Mouse (Mus musculus) megakaryocyte progenitor cell, adult 5-6 weeks (primary cell): ENCODE results near the gene Glis1. TPM values are rescaled to one million over a fixed set of nuclear protein-coding genes. Genes with fewer than 3 reads are reported as not detected.
A peak's percentile ranks its signal among the peaks of the same experiment; 100 is the strongest.

Experiments
- ATAC-seq: replicated peaks from 2 replicates; pipeline ENCODE4 v1.8.0; 2016; ENCODE audit warnings: mild to moderate bottlenecking, moderate TSS enrichment, inconsistent platforms; ENCODE audit not compliant: poor library complexity
- total RNA-seq, 2 experiments: library from RNA; stranded (forward) in 1 of 2; stranded (reverse) in 1 of 2; fragments of 157-497, 149-512 nt in 1 of 2; fragments of 200-1000 nt in 1 of 2; gene quantifications; 2 replicates each; pipeline versions ENCODE4 v1.2.3 to v1.2.4; 2015 to 2017

Glis1 gene
- total RNA-seq (2015) (0.05 TPM in 2 replicates), total RNA-seq (2017) (not detected in 2 replicates)

DNA sequence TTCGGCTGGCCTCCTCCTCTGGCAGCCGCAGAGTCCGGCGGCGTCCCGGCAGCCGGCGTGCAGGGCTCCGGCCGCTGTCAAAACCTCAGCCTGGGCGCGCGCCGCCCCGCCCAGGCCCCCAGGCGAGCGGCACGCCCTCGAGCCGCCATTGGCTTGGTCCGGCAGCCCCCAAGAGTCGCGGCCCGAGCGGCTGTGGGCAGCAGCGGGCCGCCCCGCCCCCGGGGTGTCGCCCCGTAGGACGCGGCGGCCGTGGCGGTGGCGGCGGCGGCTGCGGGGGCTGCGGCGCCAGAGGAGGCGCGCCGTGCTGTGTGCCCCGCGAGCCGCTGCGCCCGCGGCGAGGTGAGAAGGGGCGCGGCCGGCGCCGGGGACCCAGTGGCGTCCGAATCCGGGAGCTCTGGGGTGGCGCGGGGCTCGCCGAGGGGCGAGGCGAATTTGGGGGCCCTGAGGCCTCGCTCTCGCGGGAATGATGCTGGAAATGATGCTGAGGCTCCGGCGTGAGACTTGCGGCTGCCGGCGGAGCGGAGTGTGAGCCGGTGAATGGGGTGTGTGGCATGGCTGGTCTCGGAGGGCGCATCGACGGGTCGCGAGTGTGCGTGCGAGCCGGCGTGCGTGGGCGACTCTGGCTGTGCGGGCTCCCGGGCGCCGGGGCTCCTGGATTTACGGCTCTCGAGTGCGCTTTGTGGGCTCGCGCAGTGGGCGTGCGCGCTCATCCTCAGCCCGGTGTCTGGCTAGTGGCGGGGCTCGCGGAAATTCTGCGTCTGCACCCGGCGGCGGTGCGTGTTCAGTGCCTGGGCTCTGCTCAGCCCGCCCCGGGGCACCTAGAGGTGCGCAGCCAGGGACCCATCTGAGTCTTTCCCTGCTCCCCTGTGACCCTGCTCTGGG, at the start of gene Glis1:
Gene Glis1 (plus strand): TSS at position 236 of the 882 bp plus-strand sequence.
- peak; percentile 73 for ATAC-seq

DNA sequence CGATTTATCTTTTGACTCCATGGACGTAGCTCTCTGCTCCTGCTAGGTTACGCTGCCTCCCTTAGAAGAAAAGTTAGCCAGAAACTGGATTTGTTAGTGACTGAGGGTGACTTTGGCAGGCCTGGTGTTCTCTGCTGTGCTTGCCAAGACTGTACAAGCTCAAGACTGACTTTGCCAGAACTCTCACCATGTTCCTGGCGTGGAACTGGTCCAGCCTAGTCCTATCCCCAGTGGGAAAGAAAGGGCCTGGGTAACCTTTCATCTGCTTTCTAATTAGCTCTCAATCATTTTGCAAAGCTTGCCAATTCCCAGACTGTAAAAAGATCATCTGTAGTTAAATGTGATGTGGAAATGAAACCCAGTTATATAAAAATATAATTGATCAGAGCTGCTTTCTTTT, 47.4 kb upstream of the Glis1 start:
- no peak for ATAC-seq

DNA sequence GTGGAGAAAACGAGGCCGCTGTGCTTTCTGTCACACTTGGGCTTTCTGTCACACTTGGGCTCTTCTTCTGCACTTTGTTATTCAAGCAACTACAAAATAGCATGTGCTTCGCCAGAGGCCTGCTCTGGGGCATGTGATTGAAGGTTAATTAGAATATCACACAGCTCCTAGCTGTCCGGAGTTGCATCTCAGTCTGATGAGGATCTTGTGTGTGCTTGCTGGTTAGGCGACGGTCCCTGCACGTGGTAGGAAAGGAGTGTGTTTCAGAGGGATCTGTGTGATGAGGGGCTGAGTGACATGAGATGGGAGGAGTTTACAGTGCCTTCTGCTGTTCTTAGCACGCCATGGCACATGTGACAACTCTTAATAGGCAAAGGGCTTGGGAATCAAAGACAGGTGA, 46.9 kb upstream of the Glis1 start:
- ATAC-seq: no peak

DNA sequence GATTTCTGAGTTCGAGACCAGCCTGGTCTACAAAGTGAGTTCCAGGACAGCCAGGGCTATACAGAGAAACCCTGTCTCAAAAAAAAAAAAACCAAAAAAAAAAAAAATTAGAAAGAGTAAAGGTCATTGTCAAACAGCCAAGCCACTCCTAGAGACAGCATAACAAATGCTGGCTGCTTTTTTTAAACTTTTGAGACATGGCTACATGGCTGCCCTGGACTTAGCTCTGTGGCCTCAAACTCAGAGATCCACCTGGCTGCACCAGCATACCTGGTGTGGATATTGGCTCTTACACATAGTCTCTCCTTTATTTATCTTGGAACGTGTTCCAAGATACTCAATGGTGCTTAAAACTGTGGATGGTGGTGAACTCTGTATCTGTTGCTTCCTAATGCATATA, 46.1 kb upstream of the Glis1 start:
- ATAC-seq: no peak

DNA sequence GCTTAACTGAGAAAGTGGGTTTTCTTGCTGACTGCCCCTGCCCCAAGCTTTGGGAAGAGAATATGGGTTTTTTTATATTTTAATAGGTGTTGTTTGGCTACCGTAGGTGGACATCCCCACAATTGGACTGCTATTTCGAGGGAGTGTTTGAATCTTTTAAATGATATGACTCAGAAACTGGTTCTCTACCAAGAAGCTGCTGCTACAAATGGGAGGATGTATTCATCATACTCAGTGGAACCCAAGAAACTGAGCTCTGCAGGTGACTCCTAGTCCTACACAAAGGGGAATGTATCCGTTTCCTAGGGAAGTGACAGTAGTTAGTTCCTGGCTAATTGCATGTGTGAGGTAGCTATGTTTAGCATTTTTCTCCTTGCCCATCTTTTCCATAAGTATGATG, 45.0 kb upstream of the Glis1 start:
- no peak for ATAC-seq

DNA sequence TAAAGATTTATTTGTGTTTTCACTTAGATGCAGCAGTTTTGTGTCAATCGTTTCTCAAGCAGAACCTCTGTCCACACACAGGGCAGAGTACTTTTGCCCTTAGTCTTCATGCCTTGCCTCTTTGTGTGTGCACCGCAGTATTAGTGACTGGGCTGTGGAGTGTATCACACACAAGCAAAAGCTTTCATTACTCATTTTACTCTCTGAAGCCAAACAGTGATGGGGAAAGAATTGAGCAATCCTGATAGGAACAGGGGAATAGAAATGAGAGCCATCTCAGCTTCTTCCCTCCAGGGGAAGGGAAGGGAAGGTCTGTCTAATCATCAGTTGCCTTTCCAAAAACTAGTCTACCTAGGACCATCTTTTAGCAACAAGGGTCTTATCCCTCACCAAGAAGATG, 40.6 kb upstream of the Glis1 start:
- ATAC-seq: no peak

DNA sequence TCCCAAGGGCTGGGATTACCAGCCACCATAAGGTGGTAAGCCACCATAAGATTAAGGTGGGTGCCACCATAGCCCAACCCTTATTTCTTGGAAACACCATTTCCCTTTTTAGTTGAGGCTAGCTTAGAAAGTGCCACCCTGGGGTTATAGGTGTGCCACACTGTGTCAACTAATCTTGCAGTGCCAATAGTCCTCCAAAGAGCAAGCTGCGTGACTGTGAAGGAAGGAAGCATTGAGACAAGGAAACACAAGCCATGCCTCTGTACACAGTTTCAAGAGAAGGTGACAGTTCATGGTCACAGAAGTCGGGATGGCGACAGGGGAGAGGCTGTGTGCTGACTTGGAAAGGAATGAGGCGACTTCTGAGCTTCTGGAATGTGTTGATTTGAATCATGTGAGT, 14.2 kb upstream of the Glis1 start:
- no peak for ATAC-seq

DNA sequence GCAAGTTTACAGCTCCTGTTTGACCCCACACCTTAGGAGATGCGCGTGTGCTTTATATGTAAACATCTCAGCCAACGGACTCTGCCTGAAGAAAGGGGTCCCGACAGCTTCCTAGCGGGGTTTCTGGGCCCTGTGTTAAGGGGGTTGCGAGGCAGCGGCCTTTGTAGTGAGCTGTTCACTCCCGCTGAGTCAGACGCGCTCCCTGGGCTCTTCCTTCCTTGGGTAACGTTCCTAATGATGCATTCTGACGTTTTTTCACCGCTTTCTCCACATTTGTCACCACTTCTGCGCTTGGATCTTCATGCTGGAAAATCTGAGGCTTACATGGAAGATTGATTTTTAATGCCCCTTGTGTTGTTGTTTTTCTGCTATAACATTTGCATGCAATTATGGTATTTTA, 12.7 kb upstream of the Glis1 start:
- ATAC-seq: peak; percentile 69

DNA sequence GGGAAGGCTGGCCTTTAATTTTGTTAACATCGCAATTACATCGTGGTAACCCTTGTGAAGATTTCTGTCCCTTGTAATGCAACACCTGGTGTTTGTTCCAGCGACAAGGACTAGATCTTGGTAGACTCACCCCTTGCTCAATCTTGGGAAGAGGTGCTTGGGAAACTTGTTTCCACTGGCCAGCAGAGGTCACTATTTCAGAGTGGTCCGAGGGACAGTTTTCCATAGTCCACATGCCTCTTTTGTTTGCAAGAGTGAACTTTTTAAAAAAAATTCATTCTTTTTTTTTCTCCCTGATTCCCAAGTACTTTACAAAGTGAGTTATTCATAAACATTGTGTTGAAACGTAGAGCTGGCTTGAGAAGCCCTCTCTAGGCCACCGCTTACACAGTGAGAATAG, 12.2 kb upstream of the Glis1 start:
- ATAC-seq: peak; percentile 44; the same call in 1 of the 2 replicates

DNA sequence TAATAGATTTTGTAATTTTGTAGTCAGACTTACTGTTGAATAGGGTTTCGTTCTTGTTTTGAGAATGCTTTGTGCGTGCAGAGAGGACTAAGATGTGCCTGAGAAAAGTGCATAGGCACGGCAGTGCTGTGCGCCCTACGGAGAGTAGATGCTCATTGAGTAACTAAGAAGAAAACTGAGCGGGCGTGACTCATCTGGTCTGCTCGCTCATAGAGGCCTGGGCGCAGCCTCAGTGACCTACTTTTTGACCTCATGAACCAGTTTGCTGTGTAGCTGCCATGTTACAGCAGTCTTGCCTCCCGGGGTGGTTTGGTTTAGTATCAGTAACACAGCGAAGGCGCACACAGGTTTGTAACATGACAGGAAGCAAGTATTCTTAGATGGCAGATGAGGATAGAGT, 8.8 kb upstream of the Glis1 start:
- no peak for ATAC-seq

DNA sequence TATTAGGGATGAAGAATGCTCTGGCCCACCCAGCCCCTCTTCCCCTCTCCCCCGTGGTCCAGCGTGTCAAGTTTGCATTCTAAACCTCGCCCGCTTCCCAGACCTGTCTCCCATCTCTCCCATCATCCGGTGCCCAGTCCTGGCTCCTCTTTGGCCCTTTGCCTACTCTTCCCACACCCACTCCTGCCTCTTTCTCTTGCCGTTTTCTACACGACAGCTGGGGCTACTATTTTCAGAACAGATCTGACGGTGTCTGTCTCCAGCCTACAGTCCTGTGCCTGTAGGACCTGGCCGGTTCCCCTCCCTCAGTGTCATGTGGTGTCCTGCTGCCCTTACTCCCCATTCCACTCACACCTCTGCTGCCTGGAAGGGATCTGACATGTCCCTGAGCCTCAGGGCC, 7.8 kb upstream of the Glis1 start:
- ATAC-seq: no peak

DNA sequence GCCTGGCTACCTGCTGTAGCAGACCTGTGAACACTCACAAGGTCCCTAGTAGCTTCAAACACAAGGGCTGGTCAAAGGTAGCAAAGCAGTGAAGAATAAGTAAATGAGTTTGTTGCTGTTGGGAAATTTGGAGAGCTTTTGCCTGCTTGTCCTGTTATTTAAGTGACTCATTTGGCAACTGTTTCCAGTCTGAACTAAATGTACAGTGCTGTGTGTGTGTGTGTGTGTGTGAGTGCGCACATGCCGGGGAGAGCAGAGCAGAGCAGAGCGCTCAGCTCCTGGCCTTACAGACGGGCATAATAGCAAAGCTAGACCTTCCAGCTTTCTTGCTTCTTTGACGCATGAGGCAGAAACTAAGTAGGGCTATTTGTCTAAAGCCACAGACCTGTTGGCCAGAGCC, 1.7 kb upstream of the Glis1 start:
- no peak for ATAC-seq

DNA sequence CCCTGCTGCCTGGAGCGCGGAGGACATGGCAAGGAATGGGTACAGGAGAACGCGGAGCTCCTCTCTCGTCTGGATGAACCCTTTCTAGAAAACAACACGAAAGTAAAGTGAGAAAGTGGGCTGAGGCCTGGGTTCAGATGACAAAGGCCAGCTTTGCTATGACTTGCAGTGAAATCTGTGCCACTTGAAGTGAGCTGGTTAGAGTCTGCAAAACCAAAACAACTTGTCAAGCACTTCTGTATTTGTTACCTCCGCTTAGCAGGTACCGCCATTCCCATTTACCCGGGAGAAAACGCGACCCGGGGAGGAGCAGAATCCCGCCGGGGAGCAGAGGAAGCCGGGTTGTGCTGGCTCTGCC, 414 bp upstream of the Glis1 start:
- ATAC-seq: no peak

DNA sequence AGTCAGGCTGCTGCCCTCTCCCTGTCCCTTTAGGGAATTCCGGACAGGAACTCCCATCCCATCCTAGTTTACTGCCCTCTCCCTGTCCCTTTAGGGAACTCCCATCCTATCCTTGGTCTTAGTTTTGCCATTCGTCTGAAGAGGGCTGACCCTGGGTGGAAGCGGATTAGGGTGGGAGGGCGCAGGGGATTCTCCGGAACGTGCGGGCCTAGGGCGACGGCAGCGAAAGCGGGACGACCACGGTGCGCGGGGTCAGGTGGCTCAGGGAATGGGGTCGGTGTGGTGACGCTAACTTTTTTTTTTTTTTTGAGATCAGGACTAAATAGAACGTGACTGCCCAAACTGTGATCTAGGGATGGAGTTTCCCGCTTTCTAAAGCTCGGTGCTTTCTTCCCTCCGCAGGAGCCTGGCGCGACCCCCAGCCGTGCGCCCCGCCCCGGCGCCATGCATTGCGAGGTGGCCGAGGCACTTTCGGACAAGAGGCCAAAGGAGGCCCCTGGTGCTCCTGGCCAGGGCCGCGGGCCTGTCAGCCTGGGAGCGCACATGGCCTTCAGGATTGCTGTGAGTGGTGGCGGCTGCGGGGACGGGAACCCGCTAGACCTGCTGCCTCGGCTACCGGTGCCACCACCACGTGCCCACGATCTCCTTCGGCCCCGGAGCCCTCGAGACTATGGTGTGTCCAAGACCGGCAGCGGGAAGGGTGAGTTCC, 1.0 kb downstream of the Glis1 start:
- no peak for ATAC-seq

DNA sequence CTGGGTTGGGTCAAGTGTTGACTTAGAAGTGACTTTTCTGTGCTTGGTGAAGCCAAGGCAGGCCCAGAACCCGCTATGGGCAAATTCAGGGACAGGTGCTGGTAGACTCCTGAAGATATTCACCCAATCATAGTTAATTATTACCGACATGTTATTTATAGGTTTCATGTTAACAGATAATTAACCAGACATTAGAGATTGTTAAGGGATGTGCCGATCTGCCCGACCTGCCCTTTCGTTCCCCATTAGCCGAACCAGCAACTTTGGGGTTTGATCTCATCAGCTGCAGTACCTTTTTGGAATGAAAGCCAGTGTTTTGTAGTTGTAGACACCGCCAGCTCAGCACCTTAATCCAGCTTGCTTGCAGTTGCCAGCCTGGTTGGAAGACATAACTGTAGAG, 2.1 kb downstream of the Glis1 start:
- ATAC-seq: no peak

DNA sequence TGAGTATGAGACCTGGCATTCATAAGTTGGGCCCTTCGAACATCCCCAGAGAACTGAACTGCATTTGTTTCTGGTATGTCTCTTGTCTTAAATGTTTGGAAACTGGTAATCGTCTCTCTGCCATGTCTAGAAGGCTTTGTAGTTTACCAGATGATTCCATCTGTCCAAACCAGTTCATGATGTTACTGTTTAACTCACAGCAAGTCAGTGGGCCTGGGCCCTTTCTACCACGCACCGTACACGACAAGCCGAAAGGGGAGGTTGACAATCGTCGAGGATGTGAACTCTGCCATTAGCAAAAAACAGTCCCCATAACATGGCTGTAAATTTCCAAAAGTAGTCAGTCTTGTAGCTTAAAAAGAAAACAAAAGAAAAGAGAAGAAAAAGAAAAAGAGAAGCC, 4.3 kb downstream of the Glis1 start:
- ATAC-seq: no peak

DNA sequence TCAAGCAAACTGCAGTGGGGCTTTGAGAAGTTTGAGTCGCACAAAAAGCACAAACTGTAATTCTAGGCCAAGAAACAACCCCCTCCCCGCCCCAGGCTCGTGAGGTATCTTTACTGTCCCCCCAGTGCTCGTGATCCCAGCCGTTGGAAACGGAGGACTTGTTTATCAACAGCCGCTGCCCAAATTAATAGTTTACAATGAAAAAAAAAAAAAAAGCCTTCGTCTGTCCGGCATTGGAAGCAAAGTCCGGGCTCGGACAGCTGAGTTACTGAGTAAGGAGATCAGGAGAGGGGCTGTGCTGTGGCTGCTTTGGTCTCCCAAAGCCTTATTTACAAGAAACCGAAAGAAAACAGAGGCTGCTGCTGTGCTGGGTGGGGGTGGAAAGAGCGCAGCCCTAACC, 5.9 kb downstream of the Glis1 start:
- ATAC-seq: no peak

DNA sequence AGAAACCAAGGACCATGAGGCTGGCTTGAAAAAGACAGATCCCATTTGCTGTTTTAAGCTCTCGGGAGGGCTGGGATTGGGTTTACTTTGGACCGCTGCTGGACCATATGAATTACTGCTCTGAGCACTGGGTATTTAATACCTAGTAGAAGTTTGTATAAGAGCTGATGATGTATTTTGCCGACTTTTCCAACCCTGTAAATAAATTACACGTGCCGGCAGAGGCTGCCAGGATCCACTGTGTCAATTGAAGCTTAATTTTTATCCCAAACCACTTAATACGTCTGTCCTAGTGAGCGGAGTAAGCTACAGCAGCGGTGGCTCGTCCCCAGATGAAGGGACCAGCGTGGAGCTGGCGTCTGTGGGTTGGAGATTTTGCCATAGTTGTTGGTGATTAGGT, 7.9 kb downstream of the Glis1 start:
- ATAC-seq: no peak

DNA sequence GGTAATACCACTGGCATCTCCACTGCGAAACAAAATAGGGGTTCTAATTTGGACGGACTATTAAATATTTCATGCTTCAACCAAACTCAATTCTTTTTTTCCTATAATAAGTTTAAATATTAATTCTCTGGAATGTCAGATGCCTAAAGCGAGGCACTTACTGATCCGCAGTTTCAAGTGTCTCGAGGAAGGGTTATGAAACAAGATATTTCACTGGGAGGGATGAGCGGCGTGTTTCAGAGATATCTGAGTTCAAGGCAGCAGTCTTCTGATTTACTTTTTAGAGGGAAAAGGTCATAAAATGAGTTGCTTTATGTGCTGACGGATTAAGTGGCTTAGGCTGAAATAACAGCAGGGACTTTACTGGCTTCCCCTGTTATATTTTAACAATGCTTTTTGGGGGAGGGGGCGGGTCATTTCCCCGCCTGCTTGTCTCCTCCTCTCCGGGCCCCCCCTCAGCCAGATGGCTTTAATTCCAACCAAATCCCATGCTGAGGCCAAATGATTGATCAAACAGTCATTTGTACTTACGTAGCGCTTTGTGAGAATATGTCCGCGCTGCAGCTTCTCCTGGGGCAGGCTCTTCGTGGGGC, 8.6 kb downstream of the Glis1 start:
- no peak for ATAC-seq

DNA sequence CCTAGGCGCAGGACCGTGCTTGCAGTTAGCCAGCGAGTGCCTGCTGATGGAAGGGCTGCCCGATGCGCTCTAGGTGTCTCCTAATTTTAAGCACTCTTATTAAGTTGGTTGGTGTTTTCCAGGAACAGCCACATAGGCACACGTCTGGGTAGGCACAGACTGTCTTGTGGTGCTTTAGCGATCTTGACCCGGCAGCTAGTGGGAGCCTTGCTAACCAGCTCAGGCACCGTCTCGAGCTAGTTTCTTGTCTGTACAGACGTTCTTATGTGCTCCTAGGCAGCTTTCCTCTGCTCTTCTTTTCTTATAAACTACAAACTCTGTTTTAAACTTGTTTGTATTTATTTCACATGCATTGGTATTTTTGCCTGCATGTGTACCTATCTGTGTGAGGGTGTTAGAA, 9.2 kb downstream of the Glis1 start:
- no peak for ATAC-seq

DNA sequence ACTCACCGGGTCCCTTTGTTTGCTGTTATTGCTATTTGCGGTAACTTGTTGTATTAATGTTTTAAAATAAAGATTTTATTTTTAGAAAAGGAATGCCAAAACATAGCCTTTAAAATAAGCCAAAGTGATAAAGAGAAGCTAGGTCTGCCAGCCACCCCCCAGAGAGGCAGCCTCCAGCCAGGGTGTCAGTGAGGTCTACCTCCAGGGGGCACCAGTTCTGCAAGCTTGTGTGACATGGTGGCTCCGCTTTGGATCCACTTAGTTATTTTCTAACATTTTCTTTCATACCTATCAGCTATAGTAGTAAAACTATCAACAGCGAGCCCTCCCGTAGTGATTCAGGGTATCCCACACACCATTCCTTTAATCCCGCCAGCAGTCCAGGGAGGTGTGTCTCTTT, 14.1 kb downstream of the Glis1 start:
- 0 out of 2 replicates have a peak, but pooled peaks have one; percentile 39 for ATAC-seq

DNA sequence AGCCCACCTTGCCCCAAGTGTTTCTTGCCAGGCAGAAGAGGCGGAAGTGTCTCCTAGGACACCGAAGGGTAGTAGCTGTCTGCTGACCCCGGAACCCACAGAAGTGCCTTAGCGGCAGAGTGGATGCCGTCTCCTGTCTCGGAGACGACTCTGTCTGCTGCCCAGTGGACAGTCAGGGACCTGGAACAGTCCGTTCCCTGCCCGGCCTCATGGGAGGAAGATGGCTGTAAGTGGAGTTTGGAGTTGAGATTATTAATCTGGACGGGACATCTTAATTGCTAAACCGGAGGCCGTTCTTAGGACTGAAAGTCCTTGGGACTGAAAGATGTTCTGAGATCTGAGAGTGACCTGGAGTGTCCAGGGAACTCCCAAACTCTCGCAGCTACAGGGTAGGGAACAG, 15.1 kb downstream of the Glis1 start:
- ATAC-seq: no peak
